Mouse (Mus musculus) midbrain, embryonic 11.5 days (tissue): ENCODE measurements at regions not wholly inside any gene's neighbourhood (a gene's known extent, or its start where the extent isn't known, plus 50 kb on each side); places are given as distances from the start of the nearest gene placed in this dataset.

Source experiments
- ATAC-seq: fragments of 200-750 bp; cut with Nextera tagmentation; 2 replicates; pipeline ENCODE4 v1.8.0; 2017; ENCODE audit warnings: moderate TSS enrichment, moderate library complexity; ENCODE audit not compliant: low FRiP score
- DNase-seq: peaks from one replicate; pipeline ENCODE4 v3.0.0; 2015; ENCODE audit warnings: low spot score; ENCODE audit errors: missing footprints
- H3K27ac ChIP-seq: fragments of 300-500 bp; sonication (generic); 2 replicates; pipeline ENCODE4 v1.5.1; 2014; ENCODE audit warnings: low read depth, low read length
- H3K27me3 ChIP-seq: fragments of 300-500 bp; sonication (generic); 2 replicates; pipeline ENCODE4 v1.6.1; 2014; ENCODE audit warnings: mild to moderate bottlenecking, low read length, moderate library complexity, mixed read lengths; ENCODE audit not compliant: control insufficient read depth, insufficient read depth
- H3K36me3 ChIP-seq: fragments of 300-500 bp; sonication (generic); 2 replicates; pipeline ENCODE4 v1.6.1; 2014; ENCODE audit warnings: mild to moderate bottlenecking, low read length, moderate library complexity, mixed read lengths; ENCODE audit not compliant: control insufficient read depth, insufficient read depth
- H3K4me1 ChIP-seq: fragments of 300-500 bp; sonication (generic); 2 replicates; pipeline ENCODE4 v1.6.1; 2014; ENCODE audit warnings: low read length; ENCODE audit not compliant: control insufficient read depth, insufficient read depth
- H3K4me2 ChIP-seq: fragments of 300-500 bp; sonication (generic); 2 replicates; pipeline ENCODE4 v1.6.1; 2014; ENCODE audit warnings: mild to moderate bottlenecking, moderate library complexity
- H3K4me3 ChIP-seq: fragments of 300-500 bp; sonication (generic); 2 replicates; pipeline ENCODE4 v1.5.1; 2014; ENCODE audit warnings: low read depth, low read length
- H3K9ac ChIP-seq: fragments of 300-500 bp; sonication (generic); 2 replicates; pipeline ENCODE4 v1.6.1; 2014; ENCODE audit warnings: low read length
- H3K9me3 ChIP-seq: fragments of 300-500 bp; sonication (generic); 2 replicates; pipeline ENCODE4 v1.6.1; 2016; ENCODE audit warnings: low read length; ENCODE audit not compliant: control insufficient read depth
- WGBS: fragments of 180-500 bp; shearing (Covaris S2); extraction: QIAGEN DNeasy Blood & Tissue Kit; methylation state at CpG from one replicate; pipeline ENCODE4 v1.1.7; 2014; 5-methylcytosine and 5-hydroxymethylcytosine counted together

GRCm38 (mm10) chr6:120596717-120597116 lies 65.6 kb upstream of the Hdhd5 start:
- Histone ChIP-seq H3K4me2 (no peak overlapping the region), H3K9me3 (no peaks in the 10 kb centered on the region), H3K4me3 (no peak overlapping the region), H3K9ac (no peak overlapping the region), H3K27me3 (no peaks in the 10 kb centered on the region), H3K36me3 (no peaks in the 10 kb centered on the region), H3K4me1 (peaks cover 6% of the 10 kb centered on the region; the same call in 1 of the 2 replicates), H3K27ac (no peak overlapping the region)
- DNase-seq (no peak), ATAC-seq (no peak)
- WGBS = 82% methylated on average over 3 of the region's 3 CpGs

- Histone ChIP-seq H3K4me1 (peaks cover 6% of the 10 kb centered on the region; the same call in 1 of the 2 replicates), H3K4me2 (no peak overlapping the region), H3K4me3 (no peak overlapping the region), H3K9me3 (no peaks in the 10 kb centered on the region), H3K36me3 (no peaks in the 10 kb centered on the region), H3K9ac (no peak overlapping the region), H3K27me3 (no peaks in the 10 kb centered on the region), H3K27ac (no peak overlapping the region)
- ATAC-seq (no peak), DNase-seq (no peak)
- WGBS = 91% methylated on average over 8 of the region's 8 CpGs
These were observed 63.3 kb upstream of the Hdhd5 start for GRCm38 (mm10) chr6:120594463-120594862.

- Histone ChIP-seq H3K9ac (no peak overlapping the region), H3K9me3 (no peaks in the 10 kb centered on the region), H3K4me3 (no peak overlapping the region), H3K27ac (no peak overlapping the region; the same call in 1 of the 2 replicates), H3K36me3 (no peaks in the 10 kb centered on the region), H3K27me3 (no peaks in the 10 kb centered on the region), H3K4me1 (peaks cover 6% of the 10 kb centered on the region; the same call in 1 of the 2 replicates), H3K4me2 (peak overlapping the region; percentile 11; the same call in 1 of the 2 replicates)
- DNase-seq (no peak), ATAC-seq (no peak)
- 32% methylated on average over 7 of the region's 7 CpGs for WGBS
These were observed 61.6 kb upstream of the Hdhd5 start for GRCm38 (mm10) chr6:120592705-120593104.

GRCm38 (mm10) chr6:120592031-120592681 lies 61.0 kb upstream of the Hdhd5 start:
- Histone ChIP-seq H3K4me3 (no peak overlapping the region), H3K27me3 (no peaks in the 10 kb centered on the region), H3K4me2 (peak overlapping the region; percentile 11; the same call in 1 of the 2 replicates), H3K9me3 (no peaks in the 10 kb centered on the region), H3K27ac (no peak overlapping the region; the same call in 1 of the 2 replicates), H3K36me3 (no peaks in the 10 kb centered on the region), H3K4me1 (peaks cover 6% of the 10 kb centered on the region; the same call in 1 of the 2 replicates), H3K9ac (peak overlapping the region; percentile 0; the same call in 1 of the 2 replicates)
- DNase-seq = no peak
- 0 out of 2 replicates have a peak, but pooled peaks have one; percentile 35 for ATAC-seq
- 4% methylated on average over 17 of the region's 17 CpGs for WGBS

- H3K9ac ChIP-seq = no peak overlapping the region
- no peak overlapping the region for H3K27ac ChIP-seq
- H3K4me2 ChIP-seq = no peak overlapping the region
- no peaks in the 10 kb centered on the region for H3K36me3 ChIP-seq
- DNase-seq (no peak), ATAC-seq (no peak)
- no peak overlapping the region for H3K4me3 ChIP-seq
- peaks cover 6% of the 10 kb centered on the region for H3K4me1 ChIP-seq
- WGBS = 63% methylated on average over 2 of the region's 2 CpGs
- H3K9me3 ChIP-seq = no peaks in the 10 kb centered on the region
- no peaks in the 10 kb centered on the region for H3K27me3 ChIP-seq
These were observed 59.1 kb upstream of the Hdhd5 start for GRCm38 (mm10) chr6:120590191-120590590.

- no peak for ATAC-seq
- Histone ChIP-seq H3K4me3 (no peak overlapping the region), H3K9ac (no peak overlapping the region), H3K4me2 (no peak overlapping the region), H3K4me1 (peaks cover 6% of the 10 kb centered on the region), H3K27me3 (no peaks in the 10 kb centered on the region), H3K36me3 (no peaks in the 10 kb centered on the region), H3K9me3 (no peaks in the 10 kb centered on the region), H3K27ac (no peak overlapping the region)
- 87% methylated on average over 11 of the region's 11 CpGs for whole genome bisulfite sequencing
- no peak for DNase-seq
These were observed 57.9 kb upstream of the Hdhd5 start for GRCm38 (mm10) chr6:120588701-120589659.

GRCm38 (mm10) chr6:120585941-120586280 lies 54.8 kb upstream of the Hdhd5 start:
- Histone ChIP-seq H3K9ac (no peak overlapping the region), H3K9me3 (no peaks in the 10 kb centered on the region), H3K36me3 (no peaks in the 10 kb centered on the region), H3K4me1 (peaks cover under 1% of the 10 kb centered on the region; the same call in 1 of the 2 replicates), H3K4me3 (no peak overlapping the region), H3K27me3 (no peaks in the 10 kb centered on the region), H3K4me2 (no peak overlapping the region), H3K27ac (no peak overlapping the region)
- no peak for DNase-seq
- no peak for ATAC-seq
- 66% methylated on average over 2 of the region's 2 CpGs for WGBS

GRCm38 (mm10) chr6:120585118-120585940 lies 54.2 kb upstream of the Hdhd5 start:
- no peaks in the 10 kb centered on the region for H3K27me3 ChIP-seq
- WGBS = 52% methylated on average over 9 of the region's 9 CpGs
- H3K9me3 ChIP-seq = no peaks in the 10 kb centered on the region
- H3K4me1 ChIP-seq = peaks cover 2% of the 10 kb centered on the region; the same call in 1 of the 2 replicates
- no peak overlapping the region for H3K4me3 ChIP-seq
- H3K4me2 ChIP-seq = no peak overlapping the region
- no peak overlapping the region for H3K27ac ChIP-seq
- no peak for DNase-seq
- no peaks in the 10 kb centered on the region for H3K36me3 ChIP-seq
- ATAC-seq = no peak
- no peak overlapping the region for H3K9ac ChIP-seq
